Mouse (Mus musculus) ES-Bruce4 (cell line): Measurements from ENCODE around the gene Mbnl1.

Experiments
- CTCF ChIP-seq: IDR thresholded peaks from one replicate; pipeline ENCODE4 v1.8.1; 2011; ENCODE audit warnings: low read depth, low read length
- EP300 ChIP-seq: IDR thresholded peaks from 2 replicates; pipeline ENCODE4 v1.6.1; 2011; ENCODE audit warnings: low read depth, low read length; ENCODE audit not compliant: insufficient read depth
- POLR2A ChIP-seq: IDR thresholded peaks from one replicate; pipeline ENCODE4 v1.8.1; 2011; ENCODE audit warnings: low read length; ENCODE audit not compliant: insufficient read depth

- no peak for TF ChIP-seq CTCF
- TF ChIP-seq EP300 = no peak
- TF ChIP-seq POLR2A = no peak
These were observed 91.6 kb downstream of the Mbnl1 start for GRCm38 (mm10) chr3:60564244-60564643.
